Mouse (Mus musculus) midbrain, embryonic 15.5 days (tissue): ENCODE results near the gene Ddit4. TPM values are rescaled to one million over a fixed set of nuclear protein-coding genes. Genes with fewer than 3 reads are reported as not detected.

Source experiments
- ATAC-seq: fragments of 200-750 bp; cut with Nextera tagmentation; replicated peaks from 2 replicates; pipeline ENCODE4 v1.8.0; 2017; ENCODE audit warnings: moderate TSS enrichment
- H3K27ac ChIP-seq: fragments of 300-500 bp; sonication (generic); 2 replicates; pipeline ENCODE4 v1.5.1; 2015; ENCODE audit warnings: mild to moderate bottlenecking, inconsistent platforms
- H3K27me3 ChIP-seq: fragments of 300-500 bp; sonication (generic); replicated peaks from 2 replicates; pipeline ENCODE4 v1.6.1; 2015; ENCODE audit warnings: inconsistent platforms
- H3K36me3 ChIP-seq: fragments of 300-500 bp; sonication (generic); replicated peaks from 2 replicates; pipeline ENCODE4 v1.6.1; 2015; ENCODE audit warnings: inconsistent platforms
- H3K4me1 ChIP-seq: fragments of 300-500 bp; sonication (generic); 2 replicates; pipeline ENCODE4 v1.6.1; 2015; ENCODE audit warnings: inconsistent platforms
- H3K4me2 ChIP-seq: fragments of 300-500 bp; sonication (generic); 2 replicates; pipeline ENCODE4 v1.6.1; 2015; ENCODE audit warnings: inconsistent platforms, mild to moderate bottlenecking, moderate library complexity
- H3K4me3 ChIP-seq: fragments of 300-500 bp; sonication (generic); 2 replicates; pipeline ENCODE4 v1.5.1; 2015; ENCODE audit warnings: mild to moderate bottlenecking, inconsistent platforms
- H3K9ac ChIP-seq: fragments of 300-500 bp; sonication (generic); 2 replicates; pipeline ENCODE4 v1.6.1; 2015; ENCODE audit warnings: mild to moderate bottlenecking, inconsistent platforms
- H3K9me3 ChIP-seq: fragments of 300-500 bp; sonication (generic); 2 replicates; pipeline ENCODE4 v1.6.1; 2016; ENCODE audit warnings: inconsistent platforms
- WGBS: fragments of 180-500 bp; shearing (Covaris S2); methylation state at CpG from one replicate; pipeline ENCODE4 v1.1.7; 2015; ENCODE audit warnings: mixed read lengths; 5-methylcytosine and 5-hydroxymethylcytosine counted together
- polyA plus RNA-seq: library from polyadenylated mRNA; unstranded; fragments of >200 nt; fragmentation: Nextera tagmentation; extraction: Ambion mirVana; gene quantifications from 2 replicates; pipeline ENCODE4 v1.2.1, GENCODE M21; 2015

Gene Ddit4
- polyA plus RNA-seq, 1 experiment from 2014 or later: 52.6 TPM

DNA sequence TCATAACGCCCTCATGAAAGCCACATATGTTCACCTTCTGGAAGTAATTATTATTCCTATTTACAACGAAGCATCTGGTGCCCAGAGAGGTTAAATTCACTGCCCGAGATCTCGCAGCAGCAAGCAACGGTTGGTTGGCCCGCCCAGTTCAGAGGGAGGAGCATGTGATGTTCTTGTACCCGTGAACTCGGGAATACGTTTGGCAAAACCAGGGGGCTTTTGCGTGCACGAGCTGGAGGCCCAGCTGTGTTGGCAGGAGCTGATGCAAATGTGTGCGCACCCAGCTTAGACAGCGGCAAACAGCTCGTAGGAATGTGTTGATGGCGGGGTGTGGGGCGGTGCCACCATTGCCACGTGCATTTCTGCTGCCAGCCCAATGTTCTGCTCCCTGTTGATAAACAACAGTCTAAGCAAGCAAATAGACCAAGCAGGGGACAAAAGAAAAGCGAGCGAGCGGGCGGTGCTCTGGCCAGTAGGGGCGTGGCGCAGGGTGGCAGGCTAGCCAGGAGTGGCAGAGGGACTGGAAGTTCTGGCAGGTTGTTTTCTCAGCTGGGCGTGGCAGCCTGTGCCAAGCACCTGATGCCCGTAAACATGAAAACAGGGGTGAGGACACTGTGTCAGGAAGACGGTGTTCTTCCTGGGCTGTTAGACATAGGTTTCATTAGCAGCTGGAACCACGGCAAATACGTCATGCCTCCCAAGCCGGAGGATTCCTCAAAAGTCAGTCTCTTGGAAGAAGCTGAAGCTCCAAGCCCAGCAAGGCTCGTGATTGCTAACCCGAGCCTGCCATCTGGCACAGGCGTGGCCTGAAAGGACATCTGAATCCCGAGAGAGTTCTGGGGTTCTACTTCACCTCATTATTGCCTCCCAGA lies 30.6 kb downstream of the Ddit4 start:
- Histone ChIP-seq H3K36me3 (no peaks in the 10 kb centered on the region), H3K4me3 (peak overlapping the region; percentile 36), H3K27ac (peak overlapping the region; percentile 70), H3K27me3 (no peaks in the 10 kb centered on the region), H3K4me1 (peaks cover 29% of the 10 kb centered on the region), H3K4me2 (peak overlapping the region; percentile 80), H3K9ac (peak overlapping the region; percentile 35), H3K9me3 (no peaks in the 10 kb centered on the region)
- 2% methylated on average over 33 of the region's 33 CpGs for WGBS
- peak; percentile 74 for ATAC-seq

DNA sequence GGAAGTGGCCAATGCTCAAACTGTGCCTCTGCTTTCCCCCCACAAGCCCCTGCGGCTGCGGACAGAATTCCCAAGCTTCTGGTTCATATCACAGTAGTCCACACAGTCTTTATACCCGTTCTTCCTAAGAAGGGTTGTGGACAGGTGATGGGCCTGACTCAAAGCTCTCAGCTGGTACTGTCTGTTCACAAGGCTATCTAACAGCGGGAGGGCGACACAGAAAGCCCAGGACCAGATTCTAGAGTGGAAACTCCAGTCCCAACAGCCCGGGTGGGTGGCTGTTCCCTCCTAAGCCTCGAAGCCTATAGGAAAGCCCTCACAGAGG lies 31.2 kb downstream of the Ddit4 start:
- H3K36me3 ChIP-seq: no peaks in the 10 kb centered on the region
- 28% methylated on average over 7 of the region's 7 CpGs for WGBS
- H3K27me3 ChIP-seq: no peaks in the 10 kb centered on the region
- peaks cover 29% of the 10 kb centered on the region for H3K4me1 ChIP-seq
- peak overlapping the region; percentile 36 for H3K4me3 ChIP-seq
- peak overlapping the region; percentile 80 for H3K4me2 ChIP-seq
- H3K9me3 ChIP-seq: no peaks in the 10 kb centered on the region
- ATAC-seq: peak; percentile 40
- H3K9ac ChIP-seq: peak overlapping the region; percentile 35; the same call in 1 of the 2 replicates
- H3K27ac ChIP-seq: peak overlapping the region; percentile 70

DNA sequence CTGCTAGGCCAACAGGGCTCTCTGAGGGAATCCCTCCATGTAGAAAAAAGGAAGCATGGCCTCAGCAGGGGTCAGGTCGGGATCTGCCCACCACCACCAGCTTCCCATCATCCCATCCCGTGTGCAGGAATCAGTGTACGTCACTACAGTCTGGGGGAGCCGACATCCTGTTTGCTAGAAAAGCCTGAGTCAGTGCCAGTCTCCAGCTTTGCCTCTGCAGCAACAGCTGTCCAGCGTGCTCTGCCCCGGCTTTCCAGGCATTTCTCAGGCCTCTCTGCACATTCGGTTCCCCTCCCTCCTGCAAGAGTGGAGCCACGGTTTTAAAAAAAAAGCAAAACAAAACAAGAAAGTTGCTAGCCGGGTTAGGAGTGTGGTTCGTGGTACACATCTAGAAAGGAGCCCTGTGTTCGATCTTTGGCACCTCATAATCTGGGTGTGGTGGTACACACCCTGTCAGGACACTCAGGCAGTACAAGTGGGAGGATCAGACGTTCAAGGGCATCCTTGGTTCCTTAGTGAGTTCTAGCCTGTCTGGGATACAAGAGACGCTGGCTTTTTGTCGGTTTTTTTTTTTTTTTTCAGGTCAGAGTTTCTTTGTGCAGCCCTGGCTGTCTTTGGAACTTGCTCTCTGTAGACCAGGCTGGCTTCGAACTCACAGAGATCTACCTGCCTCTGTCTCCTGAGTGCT lies 32.0 kb downstream of the Ddit4 start:
- 46% methylated on average over 15 of the region's 15 CpGs for WGBS

DNA sequence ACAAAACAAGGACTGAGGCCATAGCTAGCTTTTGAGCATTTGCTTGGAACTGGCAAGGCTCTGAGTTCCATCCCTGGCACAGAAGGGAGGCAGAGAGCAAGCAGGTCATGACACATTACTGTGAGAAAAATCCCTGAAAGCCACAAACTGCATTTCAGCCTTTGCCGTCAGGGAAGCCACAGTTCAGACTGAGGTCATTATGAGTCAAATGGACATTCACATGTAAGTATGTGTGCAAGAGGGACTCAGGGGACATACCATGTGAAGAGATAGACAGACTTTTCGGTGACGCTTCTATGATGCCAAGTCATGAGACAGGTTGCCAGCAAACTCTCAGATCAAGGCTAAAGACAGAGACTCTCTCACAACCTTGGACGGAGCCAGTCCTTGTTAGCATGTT lies 33.5 kb downstream of the Ddit4 start:
- H3K4me2 ChIP-seq: no peak overlapping the region
- no peak overlapping the region for H3K4me3 ChIP-seq
- H3K4me1 ChIP-seq: peaks cover 29% of the 10 kb centered on the region
- no peak for ATAC-seq
- no peaks in the 10 kb centered on the region for H3K36me3 ChIP-seq
- no peak overlapping the region for H3K27ac ChIP-seq
- no peaks in the 10 kb centered on the region for H3K27me3 ChIP-seq
- H3K9ac ChIP-seq: no peak overlapping the region
- WGBS: 94% methylated on average over 4 of the region's 4 CpGs
- no peaks in the 10 kb centered on the region for H3K9me3 ChIP-seq

More for the DNA sequence above, 32.0 kb downstream of the Ddit4 start:
- no peaks in the 10 kb centered on the region for H3K27me3 ChIP-seq
- H3K4me1 ChIP-seq: peaks cover 29% of the 10 kb centered on the region
- no peak overlapping the region for H3K4me2 ChIP-seq
- H3K36me3 ChIP-seq: no peaks in the 10 kb centered on the region
- no peaks in the 10 kb centered on the region for H3K9me3 ChIP-seq
- H3K27ac ChIP-seq: 0 out of 2 replicates have a peak overlapping the region, but pooled peaks have one; percentile 4
- ATAC-seq: no peak
- no peak overlapping the region for H3K9ac ChIP-seq
- H3K4me3 ChIP-seq: no peak overlapping the region

DNA sequence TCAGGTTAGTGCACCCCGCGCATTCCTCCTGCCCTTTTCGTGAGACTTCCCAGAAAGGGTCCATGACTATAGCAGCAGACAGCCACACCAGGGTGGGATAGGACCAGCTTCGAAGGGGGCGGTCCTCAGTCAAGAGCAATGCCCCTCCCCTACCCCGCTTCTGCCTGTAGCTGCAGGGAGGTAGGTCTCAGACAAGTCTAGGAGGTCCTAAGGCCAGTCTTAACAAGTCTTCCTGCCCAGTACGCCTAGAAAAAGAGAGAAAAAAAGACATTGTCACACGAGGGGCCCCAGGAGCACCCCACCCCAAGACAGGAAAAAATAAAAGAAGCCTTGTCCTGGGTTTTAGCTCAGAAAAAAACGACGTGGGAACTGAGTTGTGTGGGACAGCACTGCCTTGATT lies 35.0 kb downstream of the Ddit4 start:
- H3K36me3 ChIP-seq: no peaks in the 10 kb centered on the region
- H3K27me3 ChIP-seq: no peaks in the 10 kb centered on the region
- H3K4me3 ChIP-seq: peak overlapping the region; percentile 5; the same call in 1 of the 2 replicates
- ATAC-seq: peak; percentile 52
- H3K4me1 ChIP-seq: peaks cover 29% of the 10 kb centered on the region
- 2% methylated on average over 10 of the region's 10 CpGs for WGBS
- H3K9me3 ChIP-seq: no peaks in the 10 kb centered on the region
- H3K27ac ChIP-seq: peak overlapping the region; percentile 38
- H3K4me2 ChIP-seq: peak overlapping the region; percentile 44
- no peak overlapping the region for H3K9ac ChIP-seq

DNA sequence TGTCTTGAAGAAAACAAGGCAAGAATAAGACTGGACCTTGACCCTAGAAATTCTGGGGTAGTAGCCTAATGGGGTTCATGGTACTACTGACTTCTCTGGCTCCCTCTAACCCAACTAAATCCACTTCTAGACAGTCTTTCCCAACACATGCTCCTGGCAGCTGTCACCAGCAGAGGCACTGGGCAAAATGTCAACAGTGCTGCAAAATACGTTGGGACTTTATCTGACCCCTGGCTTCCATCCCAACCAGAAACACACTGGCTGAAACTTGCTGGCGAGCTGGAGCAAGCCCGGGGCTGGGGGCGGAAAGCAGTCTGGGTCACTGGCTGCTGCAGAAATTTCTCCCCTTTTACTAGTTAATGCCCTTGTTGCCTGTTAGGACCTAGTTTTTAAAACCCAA lies 35.5 kb downstream of the Ddit4 start:
- Histone ChIP-seq H3K9me3 (no peaks in the 10 kb centered on the region), H3K4me1 (peaks cover 29% of the 10 kb centered on the region), H3K9ac (no peak overlapping the region), H3K4me2 (peak overlapping the region; percentile 44), H3K27ac (peak overlapping the region; percentile 38), H3K36me3 (no peaks in the 10 kb centered on the region), H3K27me3 (no peaks in the 10 kb centered on the region), H3K4me3 (0 out of 2 replicates have a peak overlapping the region, but pooled peaks have one; percentile 5)
- ATAC-seq: no peak
- WGBS: 23% methylated on average over 4 of the region's 4 CpGs

GRCm38 (mm10) chr10:59915196-59915962 lies 36.3 kb downstream of the Ddit4 start:
- Histone ChIP-seq H3K36me3 (no peaks in the 10 kb centered on the region), H3K9me3 (no peaks in the 10 kb centered on the region), H3K4me3 (no peak overlapping the region), H3K9ac (no peak overlapping the region), H3K27me3 (no peaks in the 10 kb centered on the region), H3K27ac (no peak overlapping the region), H3K4me2 (no peak overlapping the region), H3K4me1 (peaks cover 27% of the 10 kb centered on the region)
- 92% methylated on average over 8 of the region's 8 CpGs for WGBS
- ATAC-seq: no peak

GRCm38 (mm10) chr10:59911561-59912198 lies 40.0 kb downstream of the Ddit4 start:
- peak overlapping the region; percentile 36 for H3K4me2 ChIP-seq
- 4% methylated on average over 24 of the region's 25 CpGs for WGBS
- no peak overlapping the region for H3K9ac ChIP-seq
- H3K9me3 ChIP-seq: no peaks in the 10 kb centered on the region
- no peaks in the 10 kb centered on the region for H3K36me3 ChIP-seq
- no peak overlapping the region for H3K4me3 ChIP-seq
- H3K27me3 ChIP-seq: no peaks in the 10 kb centered on the region
- no peak overlapping the region for H3K27ac ChIP-seq
- peaks cover 27% of the 10 kb centered on the region for H3K4me1 ChIP-seq
- no peak for ATAC-seq

- WGBS: 36% methylated on average over 6 of the region's 6 CpGs
- peak overlapping the region; percentile 36 for H3K4me2 ChIP-seq
- no peaks in the 10 kb centered on the region for H3K27me3 ChIP-seq
- H3K4me3 ChIP-seq: no peak overlapping the region
- peaks cover 21% of the 10 kb centered on the region for H3K4me1 ChIP-seq
- H3K9me3 ChIP-seq: no peaks in the 10 kb centered on the region
- H3K9ac ChIP-seq: no peak overlapping the region
- ATAC-seq: no peak
- no peaks in the 10 kb centered on the region for H3K36me3 ChIP-seq
- no peak overlapping the region for H3K27ac ChIP-seq
Measured at GRCm38 (mm10) chr10:59911091-59911490, 40.5 kb downstream of the Ddit4 start.

DNA sequence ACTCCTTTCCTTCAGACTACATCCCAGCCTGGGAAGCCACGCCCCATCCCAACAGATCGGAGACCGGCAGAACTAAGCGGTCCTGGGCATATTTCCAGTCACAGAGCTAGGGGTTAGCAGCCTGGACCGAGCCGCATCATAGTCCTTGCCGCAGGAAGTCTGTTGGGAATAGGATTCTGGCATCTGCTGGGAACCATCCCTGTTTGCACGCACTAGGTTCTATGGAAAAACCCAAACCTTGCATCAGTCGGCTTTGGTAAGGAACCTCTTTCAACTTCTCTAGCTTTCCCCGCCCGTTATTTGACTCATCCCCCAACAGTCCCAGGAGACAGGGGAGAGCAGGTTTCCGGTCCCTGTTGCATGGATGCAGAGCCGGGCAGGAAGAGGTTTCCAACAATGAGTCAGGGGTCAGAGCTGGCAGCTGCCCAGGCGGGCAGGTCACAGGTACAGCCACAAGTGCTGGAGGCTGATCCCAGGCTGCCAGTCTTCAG lies 42.2 kb downstream of the Ddit4 start:
- Histone ChIP-seq H3K4me1 (peaks cover 20% of the 10 kb centered on the region), H3K27ac (no peak overlapping the region; the same call in 1 of the 2 replicates), H3K4me3 (no peak overlapping the region), H3K9ac (no peak overlapping the region), H3K9me3 (no peaks in the 10 kb centered on the region), H3K36me3 (no peaks in the 10 kb centered on the region), H3K27me3 (no peaks in the 10 kb centered on the region), H3K4me2 (no peak overlapping the region)
- ATAC-seq: no peak
- WGBS: 5% methylated on average over 14 of the region's 14 CpGs

DNA sequence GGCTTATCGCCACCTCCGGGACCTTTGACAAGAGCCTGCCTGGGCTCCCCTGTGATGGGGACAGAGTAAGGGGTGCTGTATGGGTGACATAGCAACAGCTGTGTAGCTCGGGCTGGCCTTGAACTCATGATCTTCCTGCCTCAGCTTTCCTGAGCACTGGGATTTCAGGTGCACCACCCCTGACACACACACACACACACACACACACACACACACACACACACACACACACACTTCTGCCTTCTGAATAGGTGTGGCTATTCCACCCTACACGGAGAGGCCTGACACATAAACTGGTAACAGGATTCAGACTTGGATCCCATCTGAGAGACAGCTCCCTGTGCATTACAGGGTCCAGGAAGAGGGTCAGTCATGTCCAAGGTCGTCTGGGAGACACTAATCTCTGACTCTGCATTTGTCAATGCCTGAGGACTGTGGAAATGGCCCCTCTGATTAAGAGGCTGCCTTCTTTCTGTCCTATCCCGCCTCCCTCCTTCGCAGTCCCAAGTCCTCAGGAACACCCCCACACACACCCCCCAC lies 42.8 kb downstream of the Ddit4 start:
- H3K9me3 ChIP-seq: no peaks in the 10 kb centered on the region
- no peak overlapping the region for H3K27ac ChIP-seq
- no peak for ATAC-seq
- H3K4me3 ChIP-seq: no peak overlapping the region
- 52% methylated on average over 7 of the region's 7 CpGs for WGBS
- peaks cover 20% of the 10 kb centered on the region for H3K4me1 ChIP-seq
- no peak overlapping the region for H3K4me2 ChIP-seq
- no peaks in the 10 kb centered on the region for H3K27me3 ChIP-seq
- H3K36me3 ChIP-seq: no peaks in the 10 kb centered on the region
- no peak overlapping the region for H3K9ac ChIP-seq
